Mouse (Mus musculus): ENCODE data around the gene Grrp1. TPM values are rescaled to one million over a fixed set of nuclear protein-coding genes. Genes with fewer than 3 reads are reported as not detected.

Gene Grrp1
- polyA plus RNA-seq, 2 experiments, result 5.2 to 9.7 TPM

GRCm38 (mm10) chr4:134237582-134238278, 16.2 kb downstream of the Grrp1 start:
- H3K4me2 ChIP-seq (replicated peaks; ENCODE audit: low read depth, low read length, severe bottlenecking), result peak overlapping the region; percentile 34
- H3K9me3 ChIP-seq (ENCODE audit: control insufficient read depth, low read length), result no peaks in the 10 kb centered on the region
- peaks cover 21% of the 10 kb centered on the region for H3K27me3 ChIP-seq (ENCODE audit: control insufficient read depth, insufficient read depth, low read length)
- peak overlapping the region; percentile 27 for H3K4me3 ChIP-seq (replicated peaks; ENCODE audit: low read length)
- H3K9ac ChIP-seq (ENCODE audit: low read depth, low read length, severe bottlenecking), result peak overlapping the region; percentile 44
- ATAC-seq (ENCODE audit: low FRiP score, low read depth) (no peak), DNase-seq (ENCODE audit: low spot score) (no peak)
- no peaks in the 10 kb centered on the region for H3K36me3 ChIP-seq (ENCODE audit: control insufficient read depth, insufficient read depth, low read length)
- TF ChIP-seq POLR2A (IDR thresholded peaks at IDR 0.05; ENCODE audit: borderline replicate concordance, extremely low read depth, insufficient read depth, insufficient read length), result no peak
- WGBS, result 26% methylated on average over 19 of the region's 19 CpGs
- H3K4me1 ChIP-seq (ENCODE audit: control insufficient read depth, insufficient read depth, low read length), result 0 out of 2 replicates have a peak, but pooled peaks cover 6% of the 10 kb centered on the region
- no peak overlapping the region for H3K27ac ChIP-seq (replicated peaks; ENCODE audit: low read depth, low read length)

GRCm38 (mm10) chr4:134234876-134235275, 19.0 kb downstream of the Grrp1 start:
- H3K9me3 ChIP-seq (ENCODE audit: control insufficient read depth, low read length), result no peaks in the 10 kb centered on the region
- no peak overlapping the region for H3K27ac ChIP-seq (replicated peaks; ENCODE audit: low read depth, low read length)
- ATAC-seq (ENCODE audit: low FRiP score, low read depth), result no peak
- no peaks in the 10 kb centered on the region for H3K36me3 ChIP-seq (ENCODE audit: control insufficient read depth, insufficient read depth, low read length)
- TF ChIP-seq POLR2A (IDR thresholded peaks at IDR 0.05; ENCODE audit: borderline replicate concordance, extremely low read depth, insufficient read depth, insufficient read length), result no peak
- no peak for DNase-seq (ENCODE audit: low spot score)
- H3K27me3 ChIP-seq (ENCODE audit: control insufficient read depth, insufficient read depth, low read length), result peaks cover 21% of the 10 kb centered on the region
- no peak overlapping the region for H3K4me2 ChIP-seq (replicated peaks; ENCODE audit: low read depth, low read length, severe bottlenecking)
- 83% methylated on average over 5 of the region's 5 CpGs for WGBS
- no peak overlapping the region for H3K9ac ChIP-seq (ENCODE audit: low read depth, low read length, severe bottlenecking)
- H3K4me1 ChIP-seq (ENCODE audit: control insufficient read depth, insufficient read depth, low read length), result 0 out of 2 replicates have a peak, but pooled peaks cover 6% of the 10 kb centered on the region
- H3K4me3 ChIP-seq (replicated peaks; ENCODE audit: low read length), result no peak overlapping the region

GRCm38 (mm10) chr4:134230431-134230830, 23.5 kb downstream of the Grrp1 start:
- ATAC-seq (ENCODE audit: low FRiP score, low read depth), result no peak
- Histone ChIP-seq H3K4me1 (ENCODE audit: control insufficient read depth, insufficient read depth, low read length) (no peaks in the 10 kb centered on the region), H3K36me3 (ENCODE audit: control insufficient read depth, insufficient read depth, low read length) (no peaks in the 10 kb centered on the region), H3K9ac (ENCODE audit: low read depth, low read length, severe bottlenecking) (no peak overlapping the region), H3K27ac (replicated peaks; ENCODE audit: low read depth, low read length) (no peak overlapping the region), H3K4me3 (replicated peaks; ENCODE audit: low read length) (no peak overlapping the region), H3K27me3 (ENCODE audit: control insufficient read depth, insufficient read depth, low read length) (no peaks in the 10 kb centered on the region), H3K9me3 (ENCODE audit: control insufficient read depth, low read length) (no peaks in the 10 kb centered on the region), H3K4me2 (replicated peaks; ENCODE audit: low read depth, low read length, severe bottlenecking) (no peak overlapping the region)
- DNase-seq (ENCODE audit: low spot score), result no peak
- no peak for TF ChIP-seq POLR2A (IDR thresholded peaks at IDR 0.05; ENCODE audit: borderline replicate concordance, extremely low read depth, insufficient read depth, insufficient read length)
- 31% methylated on average over 8 of the region's 8 CpGs for WGBS

- H3K27me3 ChIP-seq (ENCODE audit: control insufficient read depth, insufficient read depth, low read length), result no peaks in the 10 kb centered on the region
- no peak within 1 kb of the TSS for H3K4me3 ChIP-seq (replicated peaks; ENCODE audit: low read length)
- no peak for DNase-seq (ENCODE audit: low spot score)
- no peak within 1 kb of the TSS for H3K4me2 ChIP-seq (replicated peaks; ENCODE audit: low read depth, low read length, severe bottlenecking)
- no peak within 1 kb of the TSS for H3K9ac ChIP-seq (ENCODE audit: low read depth, low read length, severe bottlenecking)
- H3K9me3 ChIP-seq (ENCODE audit: control insufficient read depth, low read length), result no peaks in the 10 kb centered on the region
- no peak for TF ChIP-seq POLR2A (IDR thresholded peaks at IDR 0.05; ENCODE audit: borderline replicate concordance, extremely low read depth, insufficient read depth, insufficient read length)
- H3K4me1 ChIP-seq (ENCODE audit: control insufficient read depth, insufficient read depth, low read length), result no peaks in the 10 kb centered on the region
- no peak within 1 kb of the TSS for H3K27ac ChIP-seq (replicated peaks; ENCODE audit: low read depth, low read length)
- no peak for ATAC-seq (ENCODE audit: low FRiP score, low read depth)
- H3K36me3 ChIP-seq (ENCODE audit: control insufficient read depth, insufficient read depth, low read length), result no peaks in the 10 kb centered on the region
- 72% methylated on average over 8 of the region's 8 CpGs for WGBS
Observed at GRCm38 (mm10) chr4:134227194-134227593, 26.7 kb downstream of the Grrp1 start, which contains the start of gene Catsper4. TSS of gene Catsper4 (minus strand) at chr4:134227383.

- H3K4me1 ChIP-seq (ENCODE audit: control insufficient read depth, insufficient read depth, low read length), result no peaks in the 10 kb centered on the region
- no peak for TF ChIP-seq POLR2A (IDR thresholded peaks at IDR 0.05; ENCODE audit: borderline replicate concordance, extremely low read depth, insufficient read depth, insufficient read length)
- H3K36me3 ChIP-seq (ENCODE audit: control insufficient read depth, insufficient read depth, low read length), result no peaks in the 10 kb centered on the region
- DNase-seq (ENCODE audit: low spot score), result no peak
- no peak overlapping the region for H3K27ac ChIP-seq (replicated peaks; ENCODE audit: low read depth, low read length)
- no peaks in the 10 kb centered on the region for H3K9me3 ChIP-seq (ENCODE audit: control insufficient read depth, low read length)
- H3K27me3 ChIP-seq (ENCODE audit: control insufficient read depth, insufficient read depth, low read length), result no peaks in the 10 kb centered on the region
- no peak overlapping the region for H3K4me2 ChIP-seq (replicated peaks; ENCODE audit: low read depth, low read length, severe bottlenecking)
- no peak overlapping the region for H3K4me3 ChIP-seq (replicated peaks; ENCODE audit: low read length)
- WGBS, result 61% methylated on average over 11 of the region's 11 CpGs
- ATAC-seq (ENCODE audit: low FRiP score, low read depth), result no peak
- no peak overlapping the region for H3K9ac ChIP-seq (ENCODE audit: low read depth, low read length, severe bottlenecking)
Observed at GRCm38 (mm10) chr4:134222793-134223600, 30.9 kb downstream of the Grrp1 start.

All from limb, embryonic 14.5 days (tissue).